8 mouse cellular contexts compared by ENCODE assay signal in genomic region chr4:58551820-58552219, GRCm38 (mm10). TPM values are rescaled to one million over a fixed set of nuclear protein-coding genes. Genes with fewer than 3 reads are reported as not detected.
DNase-seq lines count a peak whose midpoint lies in the region; ATAC-seq and TF ChIP-seq lines count a peak whose summit lies in the region.

No protein-coding gene starts in this region.

- H3K27me3 ChIP-seq in forebrain, embryonic 10.5 days (ENCODE audit: poor library complexity, severe bottlenecking): peaks cover 5% of the 10 kb centered on the region; the same call in 1 of the 2 replicates
- no peaks in the 10 kb centered on the region for H3K27me3 ChIP-seq in heart, postnatal 0 days (ENCODE audit: control insufficient read depth, insufficient read depth, low read length)

- no peak for ATAC-seq in heart, postnatal 0 days (ENCODE audit: insufficient read depth, low read depth)

- peaks cover 12% of the 10 kb centered on the region for H3K36me3 ChIP-seq in forebrain, embryonic 10.5 days (replicated peaks)
- H3K36me3 ChIP-seq in heart, postnatal 0 days (replicated peaks; ENCODE audit: control insufficient read depth, insufficient read depth, low read length): no peaks in the 10 kb centered on the region

- no peak overlapping the region for H3K4me3 ChIP-seq in bone marrow, adult 2 months (replicated peaks; ENCODE audit: control insufficient read depth, low read depth, low read length)
- peak overlapping the region; percentile 76 for H3K4me3 ChIP-seq in forebrain, embryonic 10.5 days
- H3K4me3 ChIP-seq in heart, postnatal 0 days (ENCODE audit: low read depth, low read length): peak overlapping the region; percentile 72
- peak overlapping the region; percentile 12 for H3K4me3 ChIP-seq in lung, adult 2 months (replicated peaks; ENCODE audit: extremely low read depth, low read depth, low read length)
- no peak overlapping the region for H3K4me3 ChIP-seq in olfactory bulb, adult 2 months (ENCODE audit: insufficient read depth, low read depth, low read length)

- no peak overlapping the region for H3K9ac ChIP-seq in heart, postnatal 0 days (replicated peaks; ENCODE audit: low read depth, low read length)

- TF ChIP-seq POLR2A in bone marrow, adult 2 months (IDR thresholded peaks at IDR 0.05; ENCODE audit: borderline replicate concordance, control insufficient read depth, low read depth, low read length): no peak
- no peak for TF ChIP-seq POLR2A in lung, adult 2 months (IDR thresholded peaks at IDR 0.05; ENCODE audit: borderline replicate concordance, extremely low read depth, low read depth, low read length)
- no peak for TF ChIP-seq POLR2A in olfactory bulb, adult 2 months (IDR thresholded peaks at IDR 0.05; ENCODE audit: insufficient read depth, low read depth, low read length)

- 8% methylated on average over 4 of the region's 4 CpGs for WGBS in bone marrow, adult 2 months
- WGBS in forebrain, embryonic 10.5 days: under 1% methylated on average over 4 of the region's 4 CpGs
- WGBS in heart, postnatal 0 days: 16% methylated on average over 4 of the region's 4 CpGs
- WGBS in lung, adult 2 months: 11% methylated on average over 4 of the region's 4 CpGs
- WGBS in olfactory bulb, adult 2 months: 16% methylated on average over 4 of the region's 4 CpGs

- DNase-seq in 3T3-L1 (ENCODE audit: low read depth, low spot score): peak; percentile 97
- peak; percentile 88 for DNase-seq in forebrain, embryonic 10.5 days (ENCODE audit: extremely low spot score, low spot score)
- peak; percentile 59 for DNase-seq in heart, postnatal 0 days (ENCODE audit: low spot score)
- peak; percentile 73 to 79 for DNase-seq in kidney, postnatal 25 days
- DNase-seq in lung, adult 2 months: peak; percentile 72
- peak; percentile 53 for DNase-seq in thymus, postnatal 25 days

- peak; percentile 76 for TF ChIP-seq CTCF in bone marrow, adult 2 months (IDR thresholded peaks at IDR 0.05; ENCODE audit: control insufficient read depth, insufficient read depth, low read length)
- TF ChIP-seq CTCF in heart, postnatal 0 days (IDR thresholded peaks at IDR 0.05; ENCODE audit: low read depth): peak; percentile 64
- peak; percentile 92 for TF ChIP-seq CTCF in lung, adult 2 months (IDR thresholded peaks at IDR 0.05; ENCODE audit: insufficient read depth, low read length)
- TF ChIP-seq CTCF in olfactory bulb, adult 2 months (IDR thresholded peaks at IDR 0.05; ENCODE audit: insufficient read depth, low read depth, low read length): peak; percentile 38; the same call in 1 of the 2 replicates

- no peaks in the 10 kb centered on the region for H3K4me1 ChIP-seq in bone marrow, adult 2 months (ENCODE audit: control insufficient read depth, insufficient read depth, low read length)
- peaks cover 72% of the 10 kb centered on the region for H3K4me1 ChIP-seq in forebrain, embryonic 10.5 days
- peaks cover 7% of the 10 kb centered on the region; the same call in 1 of the 2 replicates for H3K4me1 ChIP-seq in heart, postnatal 0 days (ENCODE audit: control insufficient read depth, insufficient read depth)
- no peaks in the 10 kb centered on the region; the same call in 1 of the 2 replicates for H3K4me1 ChIP-seq in lung, adult 2 months (ENCODE audit: control insufficient read depth, insufficient read depth, low read length)
- peaks cover 8% of the 10 kb centered on the region for H3K4me1 ChIP-seq in olfactory bulb, adult 2 months (ENCODE audit: control insufficient read depth, insufficient read depth, low read length)

- no peak for TF ChIP-seq EP300 in heart, postnatal 0 days (IDR thresholded peaks at IDR 0.05; ENCODE audit: low read depth)

- H3K27ac ChIP-seq in bone marrow, adult 2 months (ENCODE audit: control insufficient read depth, insufficient read depth, low read depth, low read length, poor library complexity): no peak overlapping the region
- peak overlapping the region; percentile 94 for H3K27ac ChIP-seq in forebrain, embryonic 10.5 days
- no peak overlapping the region; the same call in 1 of the 2 replicates for H3K27ac ChIP-seq in heart, postnatal 0 days (ENCODE audit: low read depth)
- no peak overlapping the region for H3K27ac ChIP-seq in olfactory bulb, adult 2 months (ENCODE audit: insufficient read depth, low read depth, low read length)

- no peaks in the 10 kb centered on the region for H3K9me3 ChIP-seq in forebrain, embryonic 10.5 days
- no peaks in the 10 kb centered on the region for H3K9me3 ChIP-seq in heart, postnatal 0 days (replicated peaks; ENCODE audit: control insufficient read depth, low read length)

- peak overlapping the region; percentile 81 for H3K4me2 ChIP-seq in heart, postnatal 0 days (ENCODE audit: low read depth, low read length)

RNA-seq across cellular contexts. Expression of gene Lpar1, which starts 1.9 kb away (rescaled TPM):
- 0.75 and 2.0 TPM in 2 replicates for polyA plus RNA-seq in bone marrow, adult 2 months (2011; ENCODE audit: insufficient read depth, insufficient read length, low replicate concordance, missing spikeins)
- polyA plus RNA-seq in forebrain, embryonic 10.5 days (2016; fragmentation: Nextera tagmentation; extraction: Ambion mirVana): 60.9 and 63.8 TPM in 2 replicates
- total RNA-seq in heart, postnatal 0 days (2014; rRNA removed; ENCODE audit: low replicate concordance): 13.3 and 16.5 TPM in 2 replicates
- 11.6 TPM in 2 replicates for polyA plus RNA-seq in heart, postnatal 0 days (2015; fragmentation: Nextera tagmentation; extraction: Ambion mirVana)
- polyA plus RNA-seq in lung, adult 2 months (2012; rRNA removed): 27.8 and 29.0 TPM in 2 replicates
- not detected in 2 replicates for polyA plus RNA-seq in olfactory bulb, adult 2 months (2012; ENCODE audit: insufficient read depth, insufficient read length, low replicate concordance, missing spikeins)

Comparison
In these comparisons a context has a peak if more than half of its experiments do, and no peak if none do; other contexts are left out.
1. H3K4me3 ChIP-seq: peak in forebrain, embryonic 10.5 days (single experiment), heart, postnatal 0 days (single experiment) and lung, adult 2 months (single experiment); none in bone marrow, adult 2 months (single experiment) and olfactory bulb, adult 2 months (single experiment).
2. CTCF ChIP-seq: peak in every context shown above with its lines; median percentile 92 in lung, adult 2 months; 76 in bone marrow, adult 2 months; 64 in heart, postnatal 0 days; 38 in olfactory bulb, adult 2 months.
3. Peak in every context shown above with its lines, with median percentiles within 50 percentile points of each other: DNase-seq.